Mouse (Mus musculus) intestine, postnatal 0 days (tissue): ENCODE data around the gene Doxl2. TPM values are rescaled to one million over a fixed set of nuclear protein-coding genes. Genes with fewer than 3 reads are reported as not detected.

ENCODE experiments used
- ATAC-seq: fragments of 200-750 bp; cut with Nextera tagmentation; 2 replicates; pipeline ENCODE4 v1.8.0; 2017; ENCODE audit warnings: mild to moderate bottlenecking, moderate TSS enrichment, moderate library complexity
- H3K27ac ChIP-seq: fragments of 300-500 bp; sonication (generic); 2 replicates; pipeline ENCODE4 v1.5.1; 2014; ENCODE audit warnings: mild to moderate bottlenecking, low read depth, low read length, moderate library complexity
- H3K27me3 ChIP-seq: fragments of 300-500 bp; sonication (generic); replicated peaks from 2 replicates; pipeline ENCODE4 v1.6.1; 2014; ENCODE audit warnings: low read length, mixed read lengths; ENCODE audit not compliant: control insufficient read depth, insufficient read depth
- H3K36me3 ChIP-seq: fragments of 300-500 bp; sonication (generic); 2 replicates; pipeline ENCODE4 v1.6.1; 2014; ENCODE audit warnings: mild to moderate bottlenecking, moderate library complexity; ENCODE audit not compliant: control insufficient read depth, insufficient read depth
- H3K4me1 ChIP-seq: fragments of 300-500 bp; sonication (generic); replicated peaks from 2 replicates; pipeline ENCODE4 v1.6.1; 2014; ENCODE audit warnings: antibody characterized with exemption, low read length, mixed read lengths; ENCODE audit not compliant: control insufficient read depth, insufficient read depth
- H3K4me2 ChIP-seq: fragments of 300-500 bp; sonication (generic); replicated peaks from 2 replicates; pipeline ENCODE4 v1.6.1; 2014; ENCODE audit warnings: low read depth, mild to moderate bottlenecking, moderate library complexity
- H3K4me3 ChIP-seq: fragments of 300-500 bp; sonication (generic); 2 replicates; pipeline ENCODE4 v1.5.1; 2014; ENCODE audit warnings: low read depth, low read length
- H3K9ac ChIP-seq: fragments of 300-500 bp; sonication (generic); 2 replicates; pipeline ENCODE4 v1.6.1; 2014; ENCODE audit warnings: mild to moderate bottlenecking, low read depth, low read length
- H3K9me3 ChIP-seq: fragments of 300-500 bp; sonication (generic); 2 replicates; pipeline ENCODE4 v1.6.1; 2016; ENCODE audit warnings: mixed run types; ENCODE audit not compliant: control insufficient read depth
- CTCF ChIP-seq: sonication (generic); IDR thresholded peaks from 2 replicates; pipeline ENCODE4 v1.5.1; 2016; ENCODE audit warnings: low read depth, mild to moderate bottlenecking, control low read depth, antibody characterized with exemption, moderate library complexity
- WGBS: fragments of 180-500 bp; shearing (Covaris S2); extraction: QIAGEN DNeasy Blood & Tissue Kit; methylation state at CpG from one replicate; pipeline ENCODE4 v1.1.7; 2014; 5-methylcytosine and 5-hydroxymethylcytosine counted together
- polyA plus RNA-seq: library from polyadenylated mRNA; unstranded; fragments of >200 nt; fragmentation: Nextera tagmentation; extraction: Ambion mirVana; gene quantifications from 2 replicates; pipeline ENCODE4 v1.2.1, GENCODE M21; 2015

Doxl2 gene
- polyA plus RNA-seq, 1 experiment from 2014 or later, result not detected

GRCm38 (mm10) chr6:48982305-48982704, 7.5 kb downstream of the Doxl2 start:
- Histone ChIP-seq H3K4me3 (no peak overlapping the region), H3K4me2 (no peak overlapping the region), H3K27ac (no peak overlapping the region), H3K9me3 (no peaks in the 10 kb centered on the region), H3K27me3 (no peaks in the 10 kb centered on the region), H3K9ac (no peak overlapping the region), H3K4me1 (no peaks in the 10 kb centered on the region), H3K36me3 (no peaks in the 10 kb centered on the region)
- no peak for TF ChIP-seq CTCF
- 79% methylated on average over 3 of the region's 3 CpGs for WGBS
- ATAC-seq, result no peak

DNA sequence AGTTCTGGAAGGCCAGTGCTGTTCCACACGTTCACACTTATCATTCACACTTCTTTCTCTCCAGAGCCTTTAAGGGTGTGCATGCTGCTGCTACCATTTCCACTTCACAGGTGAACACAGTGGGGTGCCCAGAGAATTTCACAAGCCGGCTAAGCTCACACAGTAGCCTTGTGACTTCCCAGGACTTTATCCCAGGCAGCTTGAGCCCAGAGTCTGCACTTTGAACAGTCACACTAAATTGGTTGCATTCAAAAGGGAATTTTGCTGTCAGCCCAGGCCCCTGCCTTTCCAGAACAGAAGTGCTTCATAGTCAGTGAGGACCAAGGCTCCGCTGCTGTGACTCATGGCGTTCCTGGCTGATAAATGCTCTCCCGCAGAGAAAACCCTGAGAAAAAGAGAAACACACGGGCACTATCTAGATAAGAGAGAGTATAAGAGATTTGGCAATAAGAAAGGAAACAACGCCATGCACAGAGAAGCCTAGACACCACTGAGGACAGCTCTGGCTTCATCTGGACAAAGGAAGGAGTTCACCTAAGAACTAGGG, 11.8 kb downstream of the Doxl2 start, which contains the start of gene Svs1:
Gene Svs1 (plus strand): TSS at position 418 of the 547 bp plus-strand sequence.
- H3K27me3 ChIP-seq, result no peaks in the 10 kb centered on the region
- H3K4me3 ChIP-seq, result no peak within 1 kb of the TSS
- TF ChIP-seq CTCF, result no peak
- H3K27ac ChIP-seq, result no peak within 1 kb of the TSS
- ATAC-seq, result no peak
- H3K9ac ChIP-seq, result no peak within 1 kb of the TSS
- H3K36me3 ChIP-seq, result no peaks in the 10 kb centered on the region
- no peak within 1 kb of the TSS for H3K4me2 ChIP-seq
- no peaks in the 10 kb centered on the region for H3K9me3 ChIP-seq
- 21% methylated on average over 7 of the region's 7 CpGs for WGBS
- no peaks in the 10 kb centered on the region for H3K4me1 ChIP-seq

DNA sequence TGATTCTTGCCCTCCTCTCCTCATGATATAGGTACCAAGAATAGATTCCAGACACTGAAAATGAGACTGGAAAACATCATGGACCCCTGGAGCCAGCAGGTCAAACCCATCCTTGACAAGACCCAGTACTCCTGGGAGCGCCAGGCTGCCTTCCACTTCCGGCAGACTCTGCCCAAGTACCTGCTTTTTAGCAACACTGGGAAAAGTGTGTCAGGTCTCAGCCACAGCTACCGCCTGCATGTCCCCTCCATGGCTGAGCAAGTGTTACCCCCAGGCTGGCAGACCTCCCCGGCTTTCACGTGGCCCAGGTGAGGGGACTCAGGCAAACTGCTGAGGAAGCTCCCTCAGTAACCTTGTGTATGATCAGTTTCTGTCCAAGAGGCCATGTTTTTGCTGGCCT, 15.2 kb downstream of the Doxl2 start:
- no peak overlapping the region for H3K4me2 ChIP-seq
- H3K27ac ChIP-seq, result no peak overlapping the region
- no peaks in the 10 kb centered on the region for H3K36me3 ChIP-seq
- WGBS, result 90% methylated on average over 5 of the region's 5 CpGs
- H3K9me3 ChIP-seq, result no peaks in the 10 kb centered on the region
- no peak for TF ChIP-seq CTCF
- H3K27me3 ChIP-seq, result no peaks in the 10 kb centered on the region
- H3K4me1 ChIP-seq, result no peaks in the 10 kb centered on the region
- H3K4me3 ChIP-seq, result no peak overlapping the region
- H3K9ac ChIP-seq, result no peak overlapping the region
- no peak for ATAC-seq

- Histone ChIP-seq H3K4me3 (no peak overlapping the region), H3K9ac (no peak overlapping the region), H3K9me3 (no peaks in the 10 kb centered on the region), H3K36me3 (no peaks in the 10 kb centered on the region), H3K4me1 (no peaks in the 10 kb centered on the region), H3K4me2 (no peak overlapping the region), H3K27ac (no peak overlapping the region), H3K27me3 (no peaks in the 10 kb centered on the region)
- 73% methylated on average over 4 of the region's 4 CpGs for WGBS
- no peak for ATAC-seq
- TF ChIP-seq CTCF, result no peak
Measured at GRCm38 (mm10) chr6:48991991-48992390, 17.2 kb downstream of the Doxl2 start.

DNA sequence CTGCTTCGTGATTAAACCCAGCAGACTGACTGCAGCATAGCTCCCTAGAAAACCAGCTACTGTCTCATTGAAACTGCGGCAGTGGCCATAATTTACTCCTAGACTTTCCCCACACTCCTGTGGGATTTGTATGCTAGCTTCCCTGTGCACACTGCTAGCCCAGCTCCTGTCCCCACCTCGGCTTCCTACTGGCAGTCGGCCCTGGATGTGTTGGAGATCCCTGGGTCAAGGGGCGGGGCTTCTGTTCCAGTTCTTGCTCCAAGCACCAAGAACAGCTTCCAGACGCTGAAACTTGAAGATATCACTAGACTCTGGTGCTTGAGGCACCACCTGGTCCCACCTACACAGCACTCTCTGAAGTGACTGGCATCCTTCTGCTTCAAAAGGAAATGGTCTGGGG, 23.4 kb downstream of the Doxl2 start:
- Histone ChIP-seq H3K27ac (no peak overlapping the region), H3K4me3 (no peak overlapping the region), H3K4me1 (no peaks in the 10 kb centered on the region), H3K27me3 (no peaks in the 10 kb centered on the region), H3K9ac (no peak overlapping the region), H3K36me3 (no peaks in the 10 kb centered on the region), H3K9me3 (no peaks in the 10 kb centered on the region), H3K4me2 (no peak overlapping the region)
- WGBS, result 47% methylated on average over 6 of the region's 6 CpGs
- no peak for ATAC-seq
- TF ChIP-seq CTCF, result no peak

- Histone ChIP-seq H3K27ac (no peak overlapping the region), H3K4me3 (no peak overlapping the region), H3K4me1 (no peaks in the 10 kb centered on the region), H3K36me3 (no peaks in the 10 kb centered on the region), H3K9ac (no peak overlapping the region), H3K27me3 (no peaks in the 10 kb centered on the region), H3K9me3 (no peaks in the 10 kb centered on the region), H3K4me2 (no peak overlapping the region)
- no peak for ATAC-seq
- no peak for TF ChIP-seq CTCF
- 84% methylated on average over 4 of the region's 4 CpGs for WGBS
Measured at GRCm38 (mm10) chr6:48998796-48999195, 24.0 kb downstream of the Doxl2 start.

- Histone ChIP-seq H3K27ac (no peak overlapping the region), H3K36me3 (no peaks in the 10 kb centered on the region), H3K4me1 (no peaks in the 10 kb centered on the region; the same call in 1 of the 2 replicates), H3K27me3 (no peaks in the 10 kb centered on the region), H3K9ac (no peak overlapping the region), H3K4me2 (no peak overlapping the region), H3K9me3 (no peaks in the 10 kb centered on the region), H3K4me3 (no peak overlapping the region)
- peak; percentile 67 for TF ChIP-seq CTCF
- no peak for ATAC-seq
- WGBS, result 26% methylated on average over 4 of the region's 4 CpGs
Measured at GRCm38 (mm10) chr6:49003381-49003780, 28.6 kb downstream of the Doxl2 start.
